Mouse (Mus musculus): Measurements from ENCODE around the gene Sac3d1.

The Sac3d1 gene

DNA sequence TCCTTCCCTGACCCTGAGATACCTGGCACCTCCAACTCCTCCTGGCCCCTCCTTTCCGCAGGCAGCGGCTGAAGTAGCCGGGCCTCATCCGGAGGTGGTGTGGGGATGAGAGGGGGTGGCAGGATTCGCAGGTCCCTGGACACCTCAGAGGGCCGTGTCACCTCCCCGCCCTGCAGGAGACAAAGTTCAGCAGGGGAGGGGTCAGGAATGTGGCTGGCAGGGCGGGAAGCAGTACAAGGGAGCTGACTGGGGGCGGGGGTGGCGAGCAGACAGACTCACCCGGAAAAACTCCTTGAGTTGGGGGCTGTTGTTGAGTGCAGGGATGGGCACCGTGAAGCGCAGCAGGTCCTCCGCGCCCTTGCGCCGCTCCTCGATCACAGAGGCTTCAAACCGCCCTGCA lies 3.3 kb upstream of the Sac3d1 start:
- DNase-seq (ENCODE audit: extremely low spot score): no peak

DNA sequence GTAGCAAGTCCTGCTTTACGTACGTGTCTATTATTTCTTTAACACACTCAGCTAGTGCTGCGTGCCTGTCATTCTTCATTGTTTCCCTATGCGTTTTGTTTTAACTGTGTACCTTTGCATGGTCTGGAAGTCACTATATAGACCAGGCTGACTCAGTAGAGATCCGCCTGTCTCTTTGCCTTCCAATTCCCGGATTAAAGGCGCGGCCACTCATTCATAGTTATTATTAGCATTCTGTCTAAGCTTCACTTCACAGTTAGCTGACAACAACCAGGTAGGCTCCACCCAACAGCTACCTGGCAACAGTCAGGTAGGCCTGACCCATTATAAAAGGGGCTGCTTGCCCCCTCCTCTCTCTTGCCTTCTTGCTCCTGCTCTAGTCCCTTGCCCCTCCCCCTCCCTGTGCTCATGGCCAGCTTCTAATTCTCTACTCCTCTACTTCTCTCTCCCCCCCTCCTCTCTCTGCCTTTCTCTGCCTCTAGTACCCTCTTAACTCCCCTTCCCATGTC lies 281 bp upstream of the Sac3d1 start:
- no peak for DNase-seq (ENCODE audit: extremely low spot score)

DNA sequence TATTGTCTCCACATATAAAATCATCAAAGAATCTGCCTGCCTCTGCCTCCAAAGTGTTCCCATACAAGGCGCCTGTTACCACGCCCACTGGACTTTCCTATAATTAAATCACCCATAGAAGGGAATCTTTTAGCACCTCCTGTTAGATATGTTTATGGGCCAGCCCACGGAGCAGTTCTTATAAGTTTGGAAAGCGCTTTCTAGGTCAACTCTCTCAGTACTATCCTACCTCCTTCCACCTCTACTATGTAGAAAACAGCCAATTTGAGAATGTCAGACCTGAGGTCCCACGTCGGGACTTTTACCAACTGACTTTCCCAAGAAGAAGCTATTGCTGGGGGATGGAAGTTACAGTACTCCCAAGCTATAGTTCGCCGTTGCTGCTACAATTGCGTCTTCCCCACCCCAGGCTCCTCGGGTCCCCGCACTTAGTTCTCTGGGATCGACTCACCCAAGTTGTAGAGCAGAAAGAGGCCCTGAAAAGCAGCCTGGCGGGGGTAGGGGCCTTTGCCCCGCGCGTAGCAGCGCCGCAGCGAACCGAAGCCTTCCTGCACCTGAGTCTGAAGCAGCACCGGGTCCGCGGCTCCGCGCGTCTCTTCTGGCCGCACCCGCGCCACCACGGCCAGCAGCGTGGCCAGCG lies 984 bp downstream of the Sac3d1 start:
- no peak for DNase-seq (ENCODE audit: extremely low spot score)

DNA sequence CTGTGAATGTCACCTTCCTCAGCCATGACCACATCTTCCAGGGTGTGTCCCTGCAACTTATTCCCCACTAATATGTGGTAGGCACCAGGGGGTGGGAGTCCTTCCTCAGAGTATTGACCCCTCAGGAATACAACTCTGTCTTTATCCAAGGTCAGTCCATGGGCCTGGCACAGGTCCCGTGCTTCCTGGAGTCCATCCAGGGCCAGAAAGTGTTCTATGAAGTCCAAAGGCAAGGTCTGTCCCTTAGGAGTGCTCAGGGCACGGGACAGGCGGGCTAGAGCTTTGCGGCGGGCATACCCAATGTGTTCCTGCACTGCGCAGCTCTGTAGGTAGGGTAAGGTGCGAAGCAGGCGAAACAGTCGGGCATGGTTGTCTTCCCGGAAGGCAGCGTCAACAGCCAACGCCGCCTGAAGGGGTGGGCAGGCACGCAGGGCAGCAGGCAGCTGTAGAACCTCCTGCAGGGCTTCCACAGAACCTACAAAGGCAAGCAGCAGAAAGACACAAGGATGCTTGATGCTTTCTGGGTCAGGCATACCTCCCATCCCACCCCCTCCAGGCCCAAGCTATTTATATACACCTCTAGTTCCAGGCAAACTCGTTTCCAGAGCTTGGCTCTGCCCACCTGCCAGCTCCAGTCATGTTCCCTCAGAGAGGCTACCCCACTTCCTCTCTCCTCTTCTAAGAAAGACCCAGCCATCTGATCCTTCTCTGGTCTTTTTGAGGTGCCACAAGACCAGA lies 2.2 kb downstream of the Sac3d1 start:
- DNase-seq (ENCODE audit: extremely low spot score): no peak

DNA sequence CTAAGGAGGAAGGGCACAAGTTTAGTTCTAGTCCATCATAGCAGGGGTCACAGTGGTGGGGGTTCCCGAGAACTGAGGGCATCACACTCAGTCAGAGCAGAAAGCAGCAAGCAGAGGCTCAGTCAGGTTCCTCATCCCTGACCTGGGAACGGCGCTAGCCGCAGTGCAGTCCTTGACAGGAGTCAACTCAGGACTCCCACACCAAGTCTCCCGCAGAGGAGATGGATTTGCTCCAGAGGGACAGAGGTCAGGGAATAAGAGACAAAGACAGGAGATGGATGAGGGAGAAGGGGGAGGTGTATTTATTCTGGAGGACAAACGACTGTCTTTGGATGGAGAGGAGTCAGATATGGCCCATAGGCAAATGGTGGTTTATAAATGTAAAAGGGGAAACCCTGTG lies 5.3 kb downstream of the Sac3d1 start:
- DNase-seq (ENCODE audit: extremely low spot score): no peak

DNA sequence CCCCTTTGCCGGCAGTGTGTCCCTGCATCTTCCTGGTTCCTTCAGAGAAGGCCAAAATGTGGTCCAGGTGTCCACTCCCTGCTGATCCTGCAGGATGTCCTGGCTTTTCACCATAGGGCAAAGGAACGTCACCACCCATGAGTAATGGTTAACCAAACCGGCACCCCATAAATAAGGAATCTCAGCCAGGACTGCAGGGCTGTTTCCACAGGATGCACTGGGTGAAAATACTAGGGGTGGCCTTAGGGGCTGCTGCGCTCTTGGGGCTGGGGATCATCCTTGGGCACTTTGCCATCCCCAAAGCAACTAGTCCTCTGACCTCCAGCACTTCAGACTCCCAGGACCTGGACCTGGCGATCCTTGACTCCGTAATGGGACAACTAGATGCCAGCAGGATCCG lies 12.9 kb downstream of the Sac3d1 start, which contains the start of gene Naaladl1:
Gene Naaladl1 (plus strand): TSS at position 197 of the 400 bp plus-strand sequence.
- no peak for DNase-seq (ENCODE audit: extremely low spot score)

DNA sequence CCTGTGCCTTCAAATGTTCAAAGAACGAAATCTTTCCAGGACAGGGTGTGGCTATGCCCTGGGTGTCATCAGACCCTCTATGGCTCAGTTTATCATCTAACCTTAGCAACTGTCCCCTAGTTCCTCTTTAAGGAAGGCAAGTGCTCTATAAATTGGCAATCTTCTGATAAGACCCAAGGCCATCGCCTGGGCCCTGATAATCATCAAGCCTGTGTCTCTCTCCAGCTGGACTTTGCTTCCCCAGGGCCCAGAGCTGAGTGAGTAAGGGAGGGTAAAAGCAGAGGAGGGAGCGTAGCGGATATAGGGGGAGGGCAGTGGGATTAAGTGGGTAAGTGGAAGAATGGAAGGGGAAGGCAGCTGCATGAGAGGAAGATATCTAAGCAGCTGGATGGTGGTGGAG lies 14.0 kb downstream of the Sac3d1 start:
- no peak for DNase-seq (ENCODE audit: extremely low spot score)

DNA sequence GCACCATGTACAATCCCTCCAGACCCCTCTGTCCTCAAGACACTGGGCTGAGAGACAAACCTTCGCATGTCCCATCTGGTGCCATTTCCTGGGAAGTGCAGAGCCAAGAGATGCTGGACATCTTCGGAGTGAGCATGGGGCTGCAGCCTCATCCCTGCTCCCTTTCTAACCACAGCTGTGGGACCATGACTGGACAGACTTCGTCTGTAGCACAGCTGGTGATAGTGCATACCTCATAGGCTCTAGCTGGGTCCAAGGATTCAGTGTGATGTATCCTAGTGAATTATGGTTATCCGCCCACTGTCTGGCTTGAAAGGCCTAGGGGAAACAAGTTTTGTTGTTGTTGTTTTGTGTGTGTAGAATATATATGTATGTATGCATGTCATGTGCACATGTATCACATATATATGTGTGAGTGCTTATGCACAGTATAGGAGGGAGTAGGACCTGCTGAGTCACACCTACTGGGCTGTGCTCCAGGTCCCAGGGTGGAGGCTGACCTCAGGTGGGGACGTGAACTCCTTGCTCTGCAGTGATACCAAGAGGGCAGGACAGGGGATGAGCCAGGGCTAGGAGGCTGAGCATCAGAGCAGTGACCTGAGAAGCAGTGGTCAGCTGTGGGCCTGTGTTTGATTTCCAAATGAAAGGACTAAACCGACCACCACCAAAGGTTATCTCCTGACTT lies 16.1 kb downstream of the Sac3d1 start:
- DNase-seq (ENCODE audit: extremely low spot score): no peak

DNA sequence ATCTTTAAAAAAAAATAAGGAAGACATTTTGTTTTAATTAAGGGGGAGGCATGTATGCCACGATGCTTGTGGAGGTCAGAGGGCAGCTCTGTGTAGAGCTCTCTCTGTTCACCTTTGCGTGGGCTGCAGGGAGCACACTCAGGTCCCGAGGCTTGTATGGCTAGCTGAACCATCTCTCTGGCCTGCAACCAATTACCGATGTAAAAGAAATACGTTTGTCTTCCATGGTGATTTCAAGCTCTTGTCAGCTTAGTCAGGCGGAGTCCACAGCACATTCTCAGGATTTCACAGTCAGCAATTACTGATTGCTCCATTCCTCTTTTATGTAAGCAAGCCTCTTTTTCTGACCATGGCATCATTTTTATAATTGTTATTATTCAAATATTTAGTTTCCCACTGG lies 17.3 kb downstream of the Sac3d1 start:
- no peak for DNase-seq (ENCODE audit: extremely low spot score)

DNA sequence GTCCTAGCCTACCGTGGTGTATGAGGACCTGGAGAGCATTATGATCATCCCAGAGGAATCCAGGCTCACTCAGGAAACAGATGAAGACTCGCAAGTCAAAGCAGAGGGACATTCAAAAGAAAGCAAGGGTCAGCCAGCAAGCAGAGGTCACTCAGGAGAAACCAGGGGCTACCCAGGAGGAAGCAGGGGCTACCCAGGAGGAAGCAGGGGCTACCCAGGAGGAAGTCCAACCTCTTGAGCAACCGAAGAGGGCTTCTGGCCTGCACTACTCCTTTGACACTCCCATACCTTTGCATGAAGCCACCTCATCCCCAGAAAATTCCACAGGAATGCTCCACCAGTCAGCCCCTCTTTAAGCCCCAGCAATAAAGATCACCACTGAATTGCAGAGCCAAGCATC lies 20.6 kb downstream of the Sac3d1 start:
- DNase-seq (ENCODE audit: extremely low spot score): no peak

DNA sequence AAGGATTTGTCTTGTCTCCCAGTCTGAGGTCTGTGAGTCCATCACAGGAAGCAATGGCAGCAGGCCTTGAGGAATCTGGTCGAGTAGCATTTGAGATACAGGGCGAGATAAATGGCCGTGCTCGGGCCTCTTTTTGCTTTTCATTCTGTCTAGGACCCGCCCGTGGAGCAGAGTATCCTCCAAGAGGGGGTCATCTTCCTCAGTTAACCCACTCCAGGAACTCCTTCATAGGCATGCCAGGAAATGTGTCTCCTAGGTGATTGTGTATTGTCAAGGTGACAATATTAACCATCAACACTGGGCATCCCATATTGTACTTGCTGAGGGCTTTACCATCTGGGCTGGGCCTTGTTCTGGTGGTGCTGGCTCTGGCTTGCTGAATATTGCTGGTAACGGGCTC lies 24.3 kb downstream of the Sac3d1 start, which contains the start of gene AC131692.1:
Gene AC131692.1 (plus strand): TSS at position 301 of the 400 bp plus-strand sequence.
- DNase-seq (ENCODE audit: extremely low spot score): no peak

DNA sequence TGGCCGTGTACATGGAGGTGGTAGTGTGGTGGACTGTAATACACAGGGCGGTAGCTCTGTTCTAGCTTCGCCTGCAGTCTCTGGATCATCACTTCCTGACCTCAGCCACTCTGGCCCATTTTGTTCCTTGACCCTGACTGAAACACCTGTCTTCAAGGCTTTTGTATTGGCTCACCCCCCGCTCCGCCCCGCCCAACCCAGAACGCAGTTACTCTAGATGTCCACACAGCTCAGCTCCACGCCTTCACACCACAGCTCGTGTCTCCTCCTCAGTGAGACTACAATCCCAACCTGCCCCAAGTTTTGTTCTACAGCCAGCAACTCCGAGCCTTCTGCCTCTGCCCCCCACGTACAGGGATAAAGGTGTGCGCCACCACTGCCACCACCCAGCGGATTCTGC lies 29.6 kb downstream of the Sac3d1 start:
- no peak for DNase-seq (ENCODE audit: extremely low spot score)

DNA sequence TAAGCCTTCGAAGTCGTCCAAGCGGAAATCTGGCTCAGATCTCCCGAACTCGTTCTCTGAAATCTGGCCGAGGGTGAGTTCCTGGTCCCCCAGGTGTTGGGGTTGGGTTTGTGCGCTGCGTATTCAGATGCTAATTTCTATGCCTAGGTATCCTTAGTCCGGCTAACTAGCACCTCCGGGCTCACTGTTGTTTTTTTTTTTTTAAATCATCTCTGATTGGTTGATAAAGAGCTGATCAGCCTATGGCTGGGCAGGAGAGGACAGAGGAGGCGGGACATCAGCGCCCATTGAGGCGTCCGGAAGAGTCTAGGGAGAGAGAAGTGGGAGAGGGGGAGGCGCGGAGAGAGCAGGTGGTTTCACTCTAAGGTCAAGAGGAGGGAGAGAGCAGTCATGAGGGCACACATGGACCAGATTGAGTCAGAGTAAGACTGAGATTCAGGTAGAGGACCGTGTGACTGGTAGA lies 33.0 kb downstream of the Sac3d1 start:
- peak; percentile 76 for DNase-seq (ENCODE audit: extremely low spot score)

DNA sequence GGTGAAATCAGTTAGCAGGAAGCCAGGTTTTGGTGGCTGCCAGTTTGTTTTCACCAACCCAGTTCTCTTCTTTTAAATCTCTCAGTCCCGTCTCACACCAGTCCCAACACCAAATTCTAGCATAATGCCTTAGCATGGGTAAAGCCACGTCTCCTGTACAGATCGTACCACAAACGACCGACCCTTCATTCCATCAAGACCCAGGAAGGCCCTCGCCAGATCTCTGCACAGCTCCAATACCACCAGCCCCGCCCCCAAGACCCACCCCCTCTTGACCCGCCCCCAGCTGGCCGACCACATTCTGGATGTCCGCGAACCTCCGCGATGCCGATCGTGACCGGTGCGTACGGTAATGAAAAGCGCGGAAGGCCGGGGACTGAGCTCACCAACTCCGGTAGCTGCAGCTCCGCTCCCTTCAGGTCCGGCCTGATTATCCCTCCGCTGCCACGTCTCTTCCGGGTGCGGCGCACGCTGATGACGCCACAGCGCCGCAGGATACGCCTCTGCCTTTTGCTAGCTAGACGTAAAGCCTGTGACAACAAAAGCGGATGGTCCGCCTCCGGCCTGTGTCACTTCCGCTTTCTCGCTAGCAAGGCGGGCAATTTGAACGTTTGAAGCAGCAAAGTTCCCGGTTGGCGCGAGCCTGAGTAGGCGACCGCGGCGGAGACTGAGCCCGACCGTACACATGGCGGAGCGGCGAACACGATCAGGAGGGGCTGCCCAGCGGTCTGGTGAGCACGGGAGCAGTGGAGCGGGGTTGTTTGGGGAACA lies 33.8 kb downstream of the Sac3d1 start, which contains the start of the genes Zfpl1 and Cdca5:
Gene Zfpl1 (minus strand): TSS at position 479 of the 771 bp plus-strand sequence.
Gene Cdca5 (plus strand): TSS at position 506 of the 771 bp plus-strand sequence.
- peak; percentile 97 for DNase-seq (ENCODE audit: extremely low spot score)

DNA sequence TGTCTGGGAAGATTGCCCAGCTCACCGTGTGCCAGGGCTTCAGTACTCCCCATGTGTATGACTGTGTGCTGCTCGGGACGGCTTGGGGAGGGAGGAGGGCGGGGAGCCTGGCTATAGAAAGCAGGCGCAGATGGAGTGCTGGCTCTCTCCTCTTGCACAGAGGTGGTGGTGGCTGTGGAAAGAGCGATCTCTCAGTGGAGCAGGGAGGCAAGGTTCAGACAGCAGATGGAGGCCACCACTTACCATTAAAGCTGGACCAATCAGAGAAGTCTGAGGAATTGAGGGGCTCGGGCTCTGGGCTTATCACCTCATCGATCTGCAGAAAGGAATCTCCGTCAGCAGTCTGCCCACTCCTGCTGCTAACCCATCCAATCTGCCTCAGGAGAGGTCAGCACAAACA lies 36.3 kb downstream of the Sac3d1 start, which contains the start of gene Gm28374:
Gene Gm28374 (minus strand): TSS at position 101 of the 400 bp plus-strand sequence.
- no peak for DNase-seq (ENCODE audit: extremely low spot score)

DNA sequence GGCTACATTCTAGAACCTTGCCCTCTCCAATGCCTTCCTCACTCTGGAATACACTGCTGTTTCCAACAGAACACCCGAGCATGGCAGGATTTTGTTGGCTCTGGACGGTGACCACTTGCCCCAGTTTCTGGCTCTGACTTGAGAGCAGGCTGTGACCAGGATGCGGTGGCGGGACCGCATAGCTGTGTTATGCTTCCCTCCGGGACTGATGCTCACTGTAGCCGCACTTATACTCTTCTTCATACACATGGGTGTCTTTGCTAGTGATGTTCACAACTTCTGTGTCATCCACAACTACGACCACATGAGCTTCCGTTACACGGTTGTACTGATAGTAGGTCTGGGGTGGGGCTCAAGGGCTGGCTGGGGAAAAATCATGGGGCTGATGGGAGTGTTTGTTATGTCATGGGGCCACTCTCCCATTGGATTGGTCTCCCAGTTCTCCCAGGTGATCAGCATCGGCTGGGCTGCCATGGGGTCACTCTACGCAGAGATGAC lies 38.4 kb downstream of the Sac3d1 start, which contains the start of gene Tmem262:
Gene Tmem262 (plus strand): TSS at position 51 of the 498 bp plus-strand sequence.
- DNase-seq (ENCODE audit: extremely low spot score): no peak

DNA sequence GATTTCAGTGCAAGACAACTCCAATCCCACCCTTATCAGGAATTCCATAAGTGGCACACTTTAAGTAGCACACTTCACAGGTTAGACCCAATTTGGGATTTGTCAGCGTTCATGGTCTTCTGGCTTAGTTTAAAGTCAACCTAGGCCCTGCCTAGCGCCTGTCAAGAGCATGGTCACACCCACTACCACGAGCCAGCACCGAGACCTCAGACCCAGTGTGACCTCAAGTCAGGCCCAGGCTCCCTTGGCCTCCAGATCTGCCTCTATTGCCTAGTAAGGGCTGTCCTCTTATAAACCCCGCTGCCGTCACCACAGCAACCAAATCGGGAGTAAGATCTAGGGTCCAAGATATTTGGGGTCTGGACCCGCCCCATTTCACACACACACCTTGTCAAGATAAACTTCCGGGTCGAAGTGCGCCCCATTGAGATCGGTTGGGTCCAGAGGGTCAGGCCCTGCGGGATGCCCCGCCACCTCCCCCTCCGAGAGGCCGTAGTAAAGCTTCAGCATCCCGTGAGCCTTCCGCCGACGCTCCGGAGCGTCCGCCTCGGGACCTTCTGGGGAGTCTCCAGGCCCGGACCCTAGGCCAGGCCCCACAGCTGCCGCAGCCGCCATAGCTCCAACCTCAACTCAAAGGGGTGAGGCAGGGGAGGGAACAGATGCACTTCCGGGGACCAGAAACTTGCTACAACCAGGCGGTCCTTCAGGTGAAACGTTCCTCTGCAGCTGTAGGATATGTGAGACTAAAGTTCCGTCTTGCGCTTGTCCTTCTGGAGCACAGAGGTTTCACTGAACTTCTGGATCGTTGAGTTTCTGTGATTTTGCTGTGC lies 41.7 kb downstream of the Sac3d1 start, which contains the start of gene Vps51:
Gene Vps51 (minus strand): TSS at position 668 of the 830 bp plus-strand sequence.
- DNase-seq (ENCODE audit: extremely low spot score): peak; percentile 91

DNA sequence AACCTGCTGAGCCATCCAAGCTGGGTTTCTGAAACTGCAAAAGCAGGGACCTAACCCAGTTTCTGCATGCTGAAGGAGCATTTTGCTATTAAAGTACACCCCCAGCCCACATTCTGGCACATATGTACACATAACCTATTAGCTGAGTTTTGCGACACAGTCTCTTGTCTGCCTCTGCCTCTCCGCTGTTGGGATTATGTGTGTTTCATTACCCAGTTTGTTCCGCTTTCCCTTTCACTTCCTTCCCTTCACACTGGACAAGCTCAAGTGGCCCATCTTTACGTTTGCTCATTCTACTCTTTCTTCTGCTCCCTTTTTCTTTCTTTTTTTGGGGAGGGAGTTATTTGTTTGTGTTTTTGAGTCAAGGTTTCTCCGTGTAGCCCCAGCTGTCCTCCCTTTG lies 44.6 kb downstream of the Sac3d1 start:
- no peak for DNase-seq (ENCODE audit: extremely low spot score)

DNA sequence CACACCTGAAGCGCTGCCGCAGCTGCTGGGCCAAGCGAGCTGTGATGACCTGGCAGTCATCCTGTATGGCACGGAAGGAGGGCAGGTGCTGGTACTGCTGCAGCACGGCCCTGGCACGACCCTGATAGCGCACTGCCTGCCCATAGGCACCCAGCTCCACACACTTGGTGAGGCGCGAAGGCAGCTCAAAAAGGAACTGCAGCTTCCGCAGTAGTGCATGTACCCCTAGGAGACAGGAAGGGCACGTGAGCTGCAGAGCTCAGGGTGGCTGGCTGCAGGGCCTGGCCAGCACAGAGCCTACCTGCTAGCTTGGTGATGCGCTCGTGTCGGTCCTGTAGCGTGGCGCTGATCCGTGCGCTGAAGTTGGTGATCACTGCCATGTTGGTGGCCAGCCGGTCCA lies 47.2 kb downstream of the Sac3d1 start:
- DNase-seq (ENCODE audit: extremely low spot score): no peak
